23 mouse cellular contexts compared by ENCODE assay signal in the genomic region with DNA sequence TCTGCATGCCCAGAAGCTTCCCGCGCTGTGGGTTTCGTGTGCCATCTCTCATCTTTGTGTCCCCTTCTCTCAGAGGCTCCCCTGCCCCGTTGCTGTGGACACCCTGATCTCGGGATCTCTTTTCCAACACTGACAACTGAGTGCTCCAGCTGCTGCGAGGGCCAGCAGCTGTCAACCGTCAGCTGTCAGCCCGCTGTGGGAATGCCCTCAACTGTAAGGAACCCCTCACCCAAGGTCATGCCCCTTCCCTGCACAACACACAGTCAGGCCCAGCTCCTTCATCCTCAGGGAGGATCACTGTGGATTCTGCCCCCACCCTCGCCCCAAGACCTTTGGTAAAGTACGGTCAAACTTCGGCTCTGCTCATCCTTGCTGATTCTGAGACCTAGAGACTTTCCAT. TPM values are rescaled to one million over a fixed set of nuclear protein-coding genes. Genes with fewer than 3 reads are reported as not detected.
A peak's percentile ranks its signal among the peaks of the same experiment; 100 is the strongest.
DNase-seq lines count a peak whose midpoint lies in the region; ATAC-seq and TF ChIP-seq lines count a peak whose summit lies in the region.
"Had no signal": no experiment of that assay in that cellular context is flagged by ENCODE, and none has a peak within 500 bp of the region (broad histone marks: within the 10 kb centered on the region; RNA-seq: fewer than 3 reads in every experiment).

No protein-coding gene starts in this region.

- TF ChIP-seq CTCF in kidney, postnatal 0 days (IDR thresholded peaks at IDR 0.05; ENCODE audit: low read depth): no peak
- no peak for TF ChIP-seq CTCF in lung, postnatal 0 days (IDR thresholded peaks at IDR 0.05)

- H3K4me1 ChIP-seq in heart, embryonic 14.5 days (ENCODE audit: control insufficient read depth in 2 of 2, insufficient read depth in 2 of 2, low read length in 2 of 2): peaks cover 14 to 28% of the 10 kb centered on the region in 2 experiments
- H3K4me1 ChIP-seq in kidney, postnatal 0 days (replicated peaks; ENCODE audit: insufficient read depth, low read length): no peaks in the 10 kb centered on the region
- H3K4me1 ChIP-seq in lung, postnatal 0 days (ENCODE audit: insufficient read depth, low read depth, low read length): no peaks in the 10 kb centered on the region
- H3K4me1 ChIP-seq: embryonic facial prominence, embryonic 15.5 days; hindbrain, embryonic 10.5 days; midbrain, embryonic 10.5 days; stomach, embryonic 15.5 days had no signal

- peak overlapping the region; percentile 11; the same call in 1 of the 2 replicates for H3K9ac ChIP-seq in heart, embryonic 14.5 days (ENCODE audit: low read length)
- 0 out of 2 replicates have a peak overlapping the region, but pooled peaks have one; percentile 4 for H3K9ac ChIP-seq in kidney, postnatal 0 days (ENCODE audit: low read depth, low read length)
- no peak overlapping the region for H3K9ac ChIP-seq in lung, postnatal 0 days (replicated peaks; ENCODE audit: low read depth)
- H3K9ac ChIP-seq: embryonic facial prominence, embryonic 15.5 days; stomach, embryonic 15.5 days had no signal

- peaks cover 83% of the 10 kb centered on the region for H3K36me3 ChIP-seq in heart, embryonic 14.5 days (ENCODE audit: control insufficient read depth, insufficient read depth, low read length)
- H3K36me3 ChIP-seq in kidney, postnatal 0 days (ENCODE audit: insufficient read depth, low read length): peaks cover 45% of the 10 kb centered on the region
- H3K36me3 ChIP-seq in lung, postnatal 0 days (ENCODE audit: insufficient read depth, low read length): peaks cover 29% of the 10 kb centered on the region

- no peaks in the 10 kb centered on the region for H3K27me3 ChIP-seq in heart, embryonic 14.5 days (ENCODE audit: control insufficient read depth, insufficient read depth, low read length)
- H3K27me3 ChIP-seq in kidney, postnatal 0 days (ENCODE audit: insufficient read depth, low read length): no peaks in the 10 kb centered on the region
- H3K27me3 ChIP-seq in lung, postnatal 0 days (replicated peaks; ENCODE audit: insufficient read depth, low read length): no peaks in the 10 kb centered on the region
- H3K27me3 ChIP-seq: embryonic facial prominence, embryonic 15.5 days; stomach, embryonic 15.5 days had no signal

- 0 out of 2 replicates have a peak, but pooled peaks have one; percentile 17 for ATAC-seq in heart, embryonic 14.5 days (ENCODE audit: insufficient number of reproducible peaks, insufficient read depth, low FRiP score, low read depth)
- ATAC-seq in kidney, postnatal 0 days (replicated peaks; ENCODE audit: low FRiP score, low read depth): no peak
- peak; percentile 25; the same call in 1 of the 2 replicates for ATAC-seq in lung, postnatal 0 days
- no peak for ATAC-seq in megakaryocyte, adult 5-6 weeks (ENCODE audit: poor library complexity, severe bottlenecking)
- ATAC-seq: forebrain, embryonic 16.5 days; hindbrain, postnatal 0 days; intestine, postnatal 0 days had no signal

- no peak for TF ChIP-seq EP300 in lung, postnatal 0 days (IDR thresholded peaks at IDR 0.05)

- no peak overlapping the region for H3K4me2 ChIP-seq in heart, embryonic 14.5 days (ENCODE audit: low read length)
- no peak overlapping the region for H3K4me2 ChIP-seq in kidney, postnatal 0 days (ENCODE audit: low read length)
- no peak overlapping the region for H3K4me2 ChIP-seq in lung, postnatal 0 days (replicated peaks; ENCODE audit: low read depth, low read length)
- H3K4me2 ChIP-seq: embryonic facial prominence, embryonic 15.5 days; liver, embryonic 11.5 days; stomach, embryonic 15.5 days had no signal

- 29% methylated on average over 11 of the region's 11 CpGs for WGBS in heart, embryonic 14.5 days
- WGBS in kidney, postnatal 0 days: 52% methylated on average over 11 of the region's 11 CpGs
- WGBS in lung, postnatal 0 days: 52% methylated on average over 11 of the region's 11 CpGs

- H3K4me3 ChIP-seq in heart, embryonic 14.5 days (ENCODE audit: control insufficient read depth in 1 of 2, insufficient read depth in 1 of 2, low read depth in 1 of 2, low read length in 2 of 2): no peak overlapping the region
- H3K4me3 ChIP-seq in kidney, postnatal 0 days (replicated peaks; ENCODE audit: low read depth, low read length): no peak overlapping the region
- no peak overlapping the region for H3K4me3 ChIP-seq in lung, postnatal 0 days (ENCODE audit: low read depth, low read length)
- H3K4me3 ChIP-seq: embryonic facial prominence, embryonic 15.5 days; hindbrain, embryonic 10.5 days; midbrain, embryonic 10.5 days; stomach, embryonic 15.5 days had no signal

- H3K9me3 ChIP-seq in heart, embryonic 14.5 days (ENCODE audit: control insufficient read depth, low read length): no peaks in the 10 kb centered on the region
- H3K9me3 ChIP-seq in kidney, postnatal 0 days (replicated peaks; ENCODE audit: low read length): no peaks in the 10 kb centered on the region
- H3K9me3 ChIP-seq in lung, postnatal 0 days (ENCODE audit: low read length): no peaks in the 10 kb centered on the region
- H3K9me3 ChIP-seq: embryonic facial prominence, embryonic 15.5 days; stomach, embryonic 15.5 days had no signal

- peak overlapping the region; percentile 59 to 74 for H3K27ac ChIP-seq in heart, embryonic 14.5 days (replicated peaks in 1 of 2; ENCODE audit: control insufficient read depth in 1 of 2, insufficient read depth in 1 of 2, low read depth in 2 of 2, low read length in 2 of 2)
- no peak overlapping the region for H3K27ac ChIP-seq in kidney, postnatal 0 days
- H3K27ac ChIP-seq in lung, postnatal 0 days (ENCODE audit: low read length): no peak overlapping the region
- H3K27ac ChIP-seq: embryonic facial prominence, embryonic 15.5 days; hindbrain, embryonic 10.5 days; hindbrain, postnatal 0 days; midbrain, embryonic 10.5 days; stomach, embryonic 15.5 days had no signal

- DNase-seq in heart, postnatal 4 days: no peak
- no peak for DNase-seq in kidney, postnatal 0 days (ENCODE audit: low spot score)
- DNase-seq in kidney, postnatal 25 days: no peak
- DNase-seq in lung, postnatal 0 days (ENCODE audit: low spot score): no peak
- no peak for DNase-seq in lung, postnatal 14 days
- DNase-seq: adrenal gland, postnatal 36 days; cerebellum, adult 11-12 months; cerebellum, postnatal 14 days; gastrocnemius, postnatal 36 days; retina, postnatal 1 day had no signal

RNA-seq across cellular contexts. Expression of gene Bcam, which starts 8.5 kb away (rescaled TPM):
- polyA plus RNA-seq in heart, embryonic 14.5 days (2014; fragmentation: Nextera tagmentation; extraction: Ambion mirVana): 293 and 321 TPM in 2 replicates
- 100 to 1,000 TPM; 263 to 285 TPM for total RNA-seq in heart, postnatal 4 days (2021)
- 378 and 394 TPM in 2 replicates for polyA plus RNA-seq in kidney, postnatal 0 days (2015; fragmentation: Nextera tagmentation; extraction: Ambion mirVana)
- polyA plus RNA-seq in lung, postnatal 0 days (2015; fragmentation: Nextera tagmentation; extraction: Ambion mirVana): 477 and 507 TPM in 2 replicates
- total RNA-seq in megakaryocyte, adult 5-6 weeks (2015): not detected in 2 replicates
- 0.29 TPM in 1 of 2 replicates, not detected in the other for total RNA-seq in megakaryocyte, adult 5-6 weeks (2017)

RNA-seq across cellular contexts. Expression of gene Nectin2, which starts 12.0 kb away (rescaled TPM):
- 63.4 and 68.4 TPM in 2 replicates for polyA plus RNA-seq in heart, embryonic 14.5 days (2014; fragmentation: Nextera tagmentation; extraction: Ambion mirVana)
- 10 to 100 TPM; 41.7 to 45.4 TPM for total RNA-seq in heart, postnatal 4 days (2021)
- polyA plus RNA-seq in kidney, postnatal 0 days (2015; fragmentation: Nextera tagmentation; extraction: Ambion mirVana): 112 and 114 TPM in 2 replicates
- 113 and 116 TPM in 2 replicates for polyA plus RNA-seq in lung, postnatal 0 days (2015; fragmentation: Nextera tagmentation; extraction: Ambion mirVana)
- total RNA-seq in megakaryocyte, adult 5-6 weeks (2015): 0.51 and 0.78 TPM in 2 replicates
- 0.37 and 0.66 TPM in 2 replicates for total RNA-seq in megakaryocyte, adult 5-6 weeks (2017)

RNA-seq across cellular contexts. Expression of gene Cblc, which starts 34.3 kb away (rescaled TPM):
- polyA plus RNA-seq in heart, embryonic 14.5 days (2014; fragmentation: Nextera tagmentation; extraction: Ambion mirVana): 0.53 TPM in 1 of 2 replicates, not detected in the other
- not detected for total RNA-seq in heart, postnatal 4 days (2021)
- polyA plus RNA-seq in kidney, postnatal 0 days (2015; fragmentation: Nextera tagmentation; extraction: Ambion mirVana): 14.6 and 16.9 TPM in 2 replicates
- polyA plus RNA-seq in lung, postnatal 0 days (2015; fragmentation: Nextera tagmentation; extraction: Ambion mirVana): 18.4 and 23.9 TPM in 2 replicates
- not detected in 2 replicates for total RNA-seq in megakaryocyte, adult 5-6 weeks (2015)
- not detected in 2 replicates for total RNA-seq in megakaryocyte, adult 5-6 weeks (2017)
- total RNA-seq: adrenal gland, postnatal 36 days; gastrocnemius, postnatal 36 days; hindbrain, postnatal 0 days; layer of hippocampus, adult 8-10 months; left cerebral cortex, postnatal 25 days had no signal
- polyA plus RNA-seq: C2C12; forebrain, embryonic 16.5 days had no signal

RNA-seq across cellular contexts. Expression of gene Tomm40, which starts 47.0 kb away (rescaled TPM):
- polyA plus RNA-seq in heart, embryonic 14.5 days (2014; fragmentation: Nextera tagmentation; extraction: Ambion mirVana): 130 and 135 TPM in 2 replicates
- 100 to 1,000 TPM; 147 to 153 TPM for total RNA-seq in heart, postnatal 4 days (2021)
- polyA plus RNA-seq in kidney, postnatal 0 days (2015; fragmentation: Nextera tagmentation; extraction: Ambion mirVana): 163 and 167 TPM in 2 replicates
- polyA plus RNA-seq in lung, postnatal 0 days (2015; fragmentation: Nextera tagmentation; extraction: Ambion mirVana): 60.8 and 62.4 TPM in 2 replicates
- total RNA-seq in megakaryocyte, adult 5-6 weeks (2015): 17.0 and 19.6 TPM in 2 replicates
- total RNA-seq in megakaryocyte, adult 5-6 weeks (2017): 8.6 and 12.6 TPM in 2 replicates

Comparison
In these comparisons a context has a peak if more than half of its experiments do, and no peak if none do; other contexts are left out.
1. ATAC-seq: peak in heart, embryonic 14.5 days (single experiment) and lung, postnatal 0 days (single experiment); none in kidney, postnatal 0 days (single experiment) and megakaryocyte, adult 5-6 weeks (single experiment).
2. H3K27ac ChIP-seq: peak in heart, embryonic 14.5 days (2 of 2); none in kidney, postnatal 0 days (single experiment) and lung, postnatal 0 days (single experiment).
3. RNA of gene Cblc, which starts 34.3 kb away (polyA plus RNA-seq): 18.4 to 23.9 TPM in lung, postnatal 0 days and 14.6 to 16.9 TPM in kidney, postnatal 0 days; 0.53 TPM in heart, embryonic 14.5 days; every median in the first group is over 10 times any median in the second.